Mouse (Mus musculus): ENCODE data around the gene Gm20517. TPM values are rescaled to one million over a fixed set of nuclear protein-coding genes. Genes with fewer than 3 reads are reported as not detected.
A peak's percentile ranks its signal among the peaks of the same experiment; 100 is the strongest.

Gm20517 gene
- polyA plus RNA-seq, 1 experiment: 11.9 TPM

GRCm38 (mm10) chr17:47580962-47581361 is 30.4 kb upstream of the Gm20517 start:
- Histone ChIP-seq H3K27ac (ENCODE audit: insufficient read depth, low read length) (no peak overlapping the region), H3K27me3 (ENCODE audit: control insufficient read depth, insufficient read depth, low read length, poor library complexity, severe bottlenecking) (no peaks in the 10 kb centered on the region), H3K36me3 (ENCODE audit: control insufficient read depth, insufficient read depth, low read length, poor library complexity, severe bottlenecking) (no peaks in the 10 kb centered on the region), H3K9me3 (replicated peaks; ENCODE audit: control insufficient read depth, insufficient read depth, low read length, poor library complexity, severe bottlenecking) (no peaks in the 10 kb centered on the region), H3K4me3 (ENCODE audit: low read depth, low read length) (no peak overlapping the region), H3K9ac (ENCODE audit: low read depth, poor library complexity, severe bottlenecking) (no peak overlapping the region), H3K4me1 (ENCODE audit: control insufficient read depth, insufficient read depth, low read length) (no peaks in the 10 kb centered on the region)
- TF ChIP-seq POLR2A (IDR thresholded peaks at IDR 0.05; ENCODE audit: insufficient read depth, low read length): no peak

- TF ChIP-seq EP300 (IDR thresholded peaks at IDR 0.05; ENCODE audit: insufficient read depth, low read depth, low read length) (no peak), CTCF (IDR thresholded peaks at IDR 0.05; ENCODE audit: low read depth, low read length) (no peak), POLR2A (IDR thresholded peaks at IDR 0.05; ENCODE audit: insufficient read depth, low read length) (no peak)
- H3K27ac ChIP-seq (ENCODE audit: insufficient read depth, low read length): peak overlapping the region; percentile 90
- H3K9ac ChIP-seq (ENCODE audit: low read depth, poor library complexity, severe bottlenecking): no peak overlapping the region
- H3K9me3 ChIP-seq (replicated peaks; ENCODE audit: control insufficient read depth, insufficient read depth, low read length, poor library complexity, severe bottlenecking): no peaks in the 10 kb centered on the region
- H3K27me3 ChIP-seq (ENCODE audit: control insufficient read depth, insufficient read depth, low read length, poor library complexity, severe bottlenecking): no peaks in the 10 kb centered on the region
- H3K4me3 ChIP-seq (ENCODE audit: low read depth, low read length): no peak overlapping the region
- H3K36me3 ChIP-seq (ENCODE audit: control insufficient read depth, insufficient read depth, low read length, poor library complexity, severe bottlenecking): no peaks in the 10 kb centered on the region
- H3K4me1 ChIP-seq (ENCODE audit: control insufficient read depth, insufficient read depth, low read length): peaks cover 2% of the 10 kb centered on the region
Observed at GRCm38 (mm10) chr17:47588517-47588916, 22.9 kb upstream of the Gm20517 start.

GRCm38 (mm10) chr17:47591073-47591472 is 20.3 kb upstream of the Gm20517 start:
- H3K9me3 ChIP-seq (replicated peaks; ENCODE audit: control insufficient read depth, insufficient read depth, low read length, poor library complexity, severe bottlenecking): no peaks in the 10 kb centered on the region
- H3K36me3 ChIP-seq (ENCODE audit: control insufficient read depth, insufficient read depth, low read length, poor library complexity, severe bottlenecking): peaks cover 5% of the 10 kb centered on the region; the same call in 1 of the 2 replicates
- no peak overlapping the region for H3K4me3 ChIP-seq (ENCODE audit: low read depth, low read length)
- no peak overlapping the region for H3K27ac ChIP-seq (ENCODE audit: insufficient read depth, low read length)
- TF ChIP-seq CTCF (IDR thresholded peaks at IDR 0.05; ENCODE audit: low read depth, low read length) (no peak), EP300 (IDR thresholded peaks at IDR 0.05; ENCODE audit: insufficient read depth, low read depth, low read length) (no peak), POLR2A (IDR thresholded peaks at IDR 0.05; ENCODE audit: insufficient read depth, low read length) (no peak)
- peaks cover 2% of the 10 kb centered on the region for H3K4me1 ChIP-seq (ENCODE audit: control insufficient read depth, insufficient read depth, low read length)
- H3K27me3 ChIP-seq (ENCODE audit: control insufficient read depth, insufficient read depth, low read length, poor library complexity, severe bottlenecking): no peaks in the 10 kb centered on the region
- no peak overlapping the region for H3K9ac ChIP-seq (ENCODE audit: low read depth, poor library complexity, severe bottlenecking)

DNA sequence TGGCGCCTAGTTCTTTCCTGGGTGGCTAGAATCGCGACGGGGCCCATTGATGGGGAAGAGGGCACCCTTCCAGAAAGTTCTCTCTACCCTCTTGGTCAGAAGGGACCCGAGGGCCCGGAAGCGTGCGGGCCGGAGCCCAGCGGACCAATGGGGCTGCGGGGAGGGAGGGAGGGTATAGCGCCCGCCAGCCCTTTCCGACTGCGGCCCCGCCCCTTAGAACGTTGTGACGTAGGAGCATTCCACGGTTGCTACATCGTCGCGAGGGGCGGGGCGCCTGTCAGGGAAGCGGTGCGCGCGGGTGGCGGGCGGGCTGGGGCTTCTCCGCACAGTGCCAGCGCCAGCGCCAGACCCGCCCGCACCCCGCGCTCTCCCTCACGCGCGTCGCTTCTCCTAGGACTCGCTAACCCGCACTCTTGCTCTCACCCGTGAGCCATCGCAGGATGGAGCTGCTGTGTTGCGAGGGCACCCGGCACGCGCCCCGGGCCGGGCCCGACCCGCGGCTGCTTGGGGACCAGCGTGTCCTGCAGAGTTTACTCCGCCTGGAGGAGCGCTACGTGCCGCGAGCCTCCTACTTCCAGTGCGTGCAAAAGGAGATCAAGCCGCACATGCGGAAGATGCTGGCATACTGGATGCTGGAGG is 18.1 kb upstream of the Gm20517 start:
- H3K4me1 ChIP-seq (ENCODE audit: control insufficient read depth, insufficient read depth, low read length): peaks cover 6% of the 10 kb centered on the region
- H3K9me3 ChIP-seq (replicated peaks; ENCODE audit: control insufficient read depth, insufficient read depth, low read length, poor library complexity, severe bottlenecking): no peaks in the 10 kb centered on the region
- H3K4me3 ChIP-seq (ENCODE audit: low read depth, low read length): peak overlapping the region; percentile 69
- peak overlapping the region; percentile 83 for H3K9ac ChIP-seq (ENCODE audit: low read depth, poor library complexity, severe bottlenecking)
- 0 out of 2 replicates have a peak overlapping the region, but pooled peaks have one; percentile 18 for H3K27ac ChIP-seq (ENCODE audit: insufficient read depth, low read length)
- TF ChIP-seq CTCF (IDR thresholded peaks at IDR 0.05; ENCODE audit: low read depth, low read length) (no peak), EP300 (IDR thresholded peaks at IDR 0.05; ENCODE audit: insufficient read depth, low read depth, low read length) (no peak), POLR2A (IDR thresholded peaks at IDR 0.05; ENCODE audit: insufficient read depth, low read length) (no peak)
- H3K36me3 ChIP-seq (ENCODE audit: control insufficient read depth, insufficient read depth, low read length, poor library complexity, severe bottlenecking): peaks cover 5% of the 10 kb centered on the region; the same call in 1 of the 2 replicates
- H3K27me3 ChIP-seq (ENCODE audit: control insufficient read depth, insufficient read depth, low read length, poor library complexity, severe bottlenecking): no peaks in the 10 kb centered on the region

DNA sequence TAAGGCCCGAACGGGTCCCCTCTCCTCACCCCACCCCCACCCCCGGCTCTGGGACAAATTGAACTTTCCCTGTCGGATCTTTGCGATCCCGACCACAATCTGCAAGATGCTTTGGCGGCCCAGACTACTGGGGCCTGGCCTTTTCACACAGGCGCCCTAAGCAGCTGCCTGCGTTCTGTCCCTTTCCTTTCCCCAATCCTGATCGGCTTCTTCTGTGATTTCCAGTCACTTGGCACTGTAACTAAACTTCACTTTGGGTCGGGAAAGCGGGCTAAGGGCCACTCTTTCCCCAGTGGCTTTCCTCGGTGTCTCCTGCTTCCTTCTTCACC is 17.6 kb upstream of the Gm20517 start:
- Histone ChIP-seq H3K27ac (ENCODE audit: insufficient read depth, low read length) (peak overlapping the region; percentile 7), H3K4me1 (ENCODE audit: control insufficient read depth, insufficient read depth, low read length) (peaks cover 6% of the 10 kb centered on the region)

DNA sequence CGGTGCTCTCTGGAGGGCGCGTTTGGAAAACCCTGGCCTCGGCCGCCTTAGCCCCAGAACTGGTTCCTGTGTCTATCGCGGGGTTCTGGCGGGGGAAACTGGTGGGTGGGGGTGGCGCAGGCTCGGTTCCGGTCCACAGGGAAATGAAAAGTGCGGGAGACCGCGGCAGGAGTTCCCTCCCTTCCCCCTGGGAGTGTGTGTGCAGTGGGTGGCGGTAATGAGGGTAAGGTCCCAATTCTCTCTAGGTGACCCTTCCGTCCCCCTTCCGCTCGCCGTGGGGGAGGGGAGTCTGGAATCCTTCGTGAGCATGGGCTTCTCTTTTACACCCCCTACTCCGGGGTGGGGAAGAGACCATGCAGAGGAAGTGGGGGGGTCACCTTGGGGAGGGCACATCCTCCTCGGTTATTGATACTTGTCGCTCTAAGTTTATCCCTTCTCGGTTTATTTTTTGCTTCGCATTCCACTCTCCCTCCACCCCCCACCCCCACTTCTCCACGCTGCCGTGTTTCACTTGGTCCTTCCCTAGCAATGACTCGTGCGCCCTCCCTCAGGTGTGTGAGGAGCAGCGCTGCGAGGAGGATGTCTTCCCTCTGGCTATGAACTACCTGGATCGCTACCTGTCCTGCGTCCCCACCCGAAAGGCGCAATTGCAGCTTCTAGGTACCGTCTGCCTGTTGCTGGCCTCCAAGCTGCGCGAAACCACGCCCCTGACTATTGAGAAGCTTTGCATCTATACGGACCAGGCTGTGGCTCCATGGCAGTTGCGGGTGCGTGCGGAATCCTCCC is 17.0 kb upstream of the Gm20517 start:
- Histone ChIP-seq H3K27ac (ENCODE audit: insufficient read depth, low read length) (peak overlapping the region; percentile 7), H3K4me3 (ENCODE audit: low read depth, low read length) (peak overlapping the region; percentile 69), H3K27me3 (ENCODE audit: control insufficient read depth, insufficient read depth, low read length, poor library complexity, severe bottlenecking) (no peaks in the 10 kb centered on the region), H3K4me1 (ENCODE audit: control insufficient read depth, insufficient read depth, low read length) (peaks cover 5% of the 10 kb centered on the region), H3K9ac (ENCODE audit: low read depth, poor library complexity, severe bottlenecking) (peak overlapping the region; percentile 83), H3K9me3 (replicated peaks; ENCODE audit: control insufficient read depth, insufficient read depth, low read length, poor library complexity, severe bottlenecking) (no peaks in the 10 kb centered on the region), H3K36me3 (ENCODE audit: control insufficient read depth, insufficient read depth, low read length, poor library complexity, severe bottlenecking) (peaks cover 12% of the 10 kb centered on the region; the same call in 1 of the 2 replicates)
- TF ChIP-seq EP300 (IDR thresholded peaks at IDR 0.05; ENCODE audit: insufficient read depth, low read depth, low read length) (0 out of 2 replicates have a peak, but pooled peaks have one; percentile 32), CTCF (IDR thresholded peaks at IDR 0.05; ENCODE audit: low read depth, low read length) (no peak), POLR2A (IDR thresholded peaks at IDR 0.05; ENCODE audit: insufficient read depth, low read length) (no peak)

More for the DNA sequence above, 17.6 kb upstream of the Gm20517 start:
- Histone ChIP-seq H3K36me3 (ENCODE audit: control insufficient read depth, insufficient read depth, low read length, poor library complexity, severe bottlenecking) (peaks cover 8% of the 10 kb centered on the region; the same call in 1 of the 2 replicates), H3K9ac (ENCODE audit: low read depth, poor library complexity, severe bottlenecking) (peak overlapping the region; percentile 83), H3K4me3 (ENCODE audit: low read depth, low read length) (peak overlapping the region; percentile 69), H3K9me3 (replicated peaks; ENCODE audit: control insufficient read depth, insufficient read depth, low read length, poor library complexity, severe bottlenecking) (no peaks in the 10 kb centered on the region), H3K27me3 (ENCODE audit: control insufficient read depth, insufficient read depth, low read length, poor library complexity, severe bottlenecking) (no peaks in the 10 kb centered on the region)
- TF ChIP-seq CTCF (IDR thresholded peaks at IDR 0.05; ENCODE audit: low read depth, low read length): no peak
- TF ChIP-seq EP300 (IDR thresholded peaks at IDR 0.05; ENCODE audit: insufficient read depth, low read depth, low read length): no peak
